Mouse (Mus musculus): ENCODE measurements around the gene Tm4sf20.

The Tm4sf20 gene

DNA sequence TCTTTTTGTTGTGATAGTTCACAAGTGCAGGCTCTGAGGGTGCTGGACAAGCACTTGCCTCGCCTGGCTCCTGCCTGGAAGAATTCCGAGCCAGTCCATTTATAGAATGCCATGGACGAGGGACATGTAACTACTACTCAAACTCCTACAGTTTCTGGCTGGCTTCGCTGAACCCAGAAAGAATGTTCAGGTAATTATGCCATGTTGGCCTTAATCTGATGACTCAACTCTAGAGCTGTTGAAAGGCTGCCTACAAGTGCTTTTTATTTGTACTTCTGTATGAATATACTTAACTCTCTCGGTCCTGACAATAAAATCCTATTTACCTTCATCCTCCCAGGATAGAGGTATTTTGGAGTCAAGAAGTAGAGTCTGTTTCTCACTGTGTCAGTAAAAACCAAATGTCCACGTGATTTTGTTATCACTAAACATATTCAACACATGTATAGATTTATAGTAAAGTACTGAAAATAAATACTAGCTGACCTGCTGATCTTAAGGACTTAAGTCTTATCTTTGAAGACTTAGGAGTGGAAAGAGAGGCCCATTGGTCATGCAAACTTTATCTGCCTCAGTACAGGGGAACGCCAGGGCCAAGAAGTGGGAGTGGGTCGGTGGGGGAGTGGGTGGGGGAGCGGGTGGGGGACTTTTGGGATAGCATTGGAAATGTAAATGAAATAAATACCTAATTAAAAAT is 50.3 kb downstream of the Tm4sf20 start:
- DNase-seq (ENCODE audit: extremely low read depth, low read depth) = no peak
